Mouse (Mus musculus) bone marrow macrophage, adult 2 months (primary cell): Measurements from ENCODE around the gene Hlx.

Experiments
- CTCF ChIP-seq: IDR thresholded peaks from 2 replicates; pipeline ENCODE4 v1.5.1; 2012; ENCODE audit warnings: low read depth, mild to moderate bottlenecking, low read length, moderate library complexity
- POLR2A ChIP-seq: IDR thresholded peaks from 2 replicates; pipeline ENCODE4 v1.6.1; 2012; ENCODE audit warnings: mild to moderate bottlenecking, low read depth, low read length, borderline replicate concordance

GRCm38 (mm10) chr1:184688026-184688425 lies 44.4 kb downstream of the Hlx start:
- TF ChIP-seq POLR2A (no peak), CTCF (no peak)
